Mouse (Mus musculus): ENCODE results near the gene Col4a4. TPM values are rescaled to one million over a fixed set of nuclear protein-coding genes. Genes with fewer than 3 reads are reported as not detected.

The Col4a4 gene
- polyA plus RNA-seq, 1 experiment from 2014 or later = 0.07 TPM

GRCm38 (mm10) chr1:82624934-82625333 is 38.3 kb upstream of the Col4a4 start:
- H3K9ac ChIP-seq (replicated peaks; ENCODE audit: low read length) = no peak overlapping the region
- no peaks in the 10 kb centered on the region for H3K4me1 ChIP-seq (ENCODE audit: control insufficient read depth, insufficient read depth, low read length)
- no peak overlapping the region for H3K4me3 ChIP-seq (replicated peaks; ENCODE audit: low read depth, low read length)
- DNase-seq = no peak
- H3K4me2 ChIP-seq (ENCODE audit: low read length) = no peak overlapping the region
- no peak for ATAC-seq (ENCODE audit: low FRiP score, low TSS enrichment)
- no peak overlapping the region for H3K27ac ChIP-seq (replicated peaks; ENCODE audit: low read depth, low read length)
- H3K9me3 ChIP-seq (ENCODE audit: control insufficient read depth, low read length) = no peaks in the 10 kb centered on the region
- 82% methylated on average over 6 of the region's 6 CpGs for WGBS
- H3K27me3 ChIP-seq (ENCODE audit: control insufficient read depth, insufficient read depth, low read length) = no peaks in the 10 kb centered on the region
- H3K36me3 ChIP-seq (ENCODE audit: control insufficient read depth, insufficient read depth, low read length) = no peaks in the 10 kb centered on the region

- no peak overlapping the region for H3K27ac ChIP-seq (replicated peaks; ENCODE audit: low read depth, low read length)
- H3K27me3 ChIP-seq (ENCODE audit: control insufficient read depth, insufficient read depth, low read length) = no peaks in the 10 kb centered on the region
- ATAC-seq (ENCODE audit: low FRiP score, low TSS enrichment) (no peak), DNase-seq (no peak)
- no peaks in the 10 kb centered on the region for H3K36me3 ChIP-seq (ENCODE audit: control insufficient read depth, insufficient read depth, low read length)
- no peaks in the 10 kb centered on the region for H3K4me1 ChIP-seq (ENCODE audit: control insufficient read depth, insufficient read depth, low read length)
- no peak overlapping the region for H3K4me3 ChIP-seq (replicated peaks; ENCODE audit: low read depth, low read length)
- H3K4me2 ChIP-seq (ENCODE audit: low read length) = no peak overlapping the region
- no peaks in the 10 kb centered on the region for H3K9me3 ChIP-seq (ENCODE audit: control insufficient read depth, low read length)
- H3K9ac ChIP-seq (replicated peaks; ENCODE audit: low read length) = no peak overlapping the region
- 79% methylated on average over 5 of the region's 5 CpGs for WGBS
Observed at GRCm38 (mm10) chr1:82619981-82620380, 33.3 kb upstream of the Col4a4 start.

- DNase-seq (no peak), ATAC-seq (ENCODE audit: low FRiP score, low TSS enrichment) (no peak)
- Histone ChIP-seq H3K36me3 (ENCODE audit: control insufficient read depth, insufficient read depth, low read length) (no peaks in the 10 kb centered on the region), H3K4me1 (ENCODE audit: control insufficient read depth, insufficient read depth, low read length) (no peaks in the 10 kb centered on the region), H3K27me3 (ENCODE audit: control insufficient read depth, insufficient read depth, low read length) (no peaks in the 10 kb centered on the region), H3K4me2 (ENCODE audit: low read length) (no peak overlapping the region), H3K9me3 (ENCODE audit: control insufficient read depth, low read length) (no peaks in the 10 kb centered on the region), H3K4me3 (replicated peaks; ENCODE audit: low read depth, low read length) (no peak overlapping the region), H3K9ac (replicated peaks; ENCODE audit: low read length) (no peak overlapping the region), H3K27ac (replicated peaks; ENCODE audit: low read depth, low read length) (no peak overlapping the region)
- WGBS = 85% methylated on average over 5 of the region's 5 CpGs
Observed at GRCm38 (mm10) chr1:82618592-82618991, 31.9 kb upstream of the Col4a4 start.

GRCm38 (mm10) chr1:82618001-82618400 is 31.4 kb upstream of the Col4a4 start:
- H3K4me2 ChIP-seq (ENCODE audit: low read length) = no peak overlapping the region
- no peak overlapping the region for H3K27ac ChIP-seq (replicated peaks; ENCODE audit: low read depth, low read length)
- H3K4me1 ChIP-seq (ENCODE audit: control insufficient read depth, insufficient read depth, low read length) = no peaks in the 10 kb centered on the region
- H3K36me3 ChIP-seq (ENCODE audit: control insufficient read depth, insufficient read depth, low read length) = no peaks in the 10 kb centered on the region
- H3K4me3 ChIP-seq (replicated peaks; ENCODE audit: low read depth, low read length) = no peak overlapping the region
- ATAC-seq (ENCODE audit: low FRiP score, low TSS enrichment) (no peak), DNase-seq (no peak)
- H3K9me3 ChIP-seq (ENCODE audit: control insufficient read depth, low read length) = no peaks in the 10 kb centered on the region
- H3K9ac ChIP-seq (replicated peaks; ENCODE audit: low read length) = no peak overlapping the region
- H3K27me3 ChIP-seq (ENCODE audit: control insufficient read depth, insufficient read depth, low read length) = no peaks in the 10 kb centered on the region
- WGBS = 78% methylated on average over 5 of the region's 5 CpGs

DNA sequence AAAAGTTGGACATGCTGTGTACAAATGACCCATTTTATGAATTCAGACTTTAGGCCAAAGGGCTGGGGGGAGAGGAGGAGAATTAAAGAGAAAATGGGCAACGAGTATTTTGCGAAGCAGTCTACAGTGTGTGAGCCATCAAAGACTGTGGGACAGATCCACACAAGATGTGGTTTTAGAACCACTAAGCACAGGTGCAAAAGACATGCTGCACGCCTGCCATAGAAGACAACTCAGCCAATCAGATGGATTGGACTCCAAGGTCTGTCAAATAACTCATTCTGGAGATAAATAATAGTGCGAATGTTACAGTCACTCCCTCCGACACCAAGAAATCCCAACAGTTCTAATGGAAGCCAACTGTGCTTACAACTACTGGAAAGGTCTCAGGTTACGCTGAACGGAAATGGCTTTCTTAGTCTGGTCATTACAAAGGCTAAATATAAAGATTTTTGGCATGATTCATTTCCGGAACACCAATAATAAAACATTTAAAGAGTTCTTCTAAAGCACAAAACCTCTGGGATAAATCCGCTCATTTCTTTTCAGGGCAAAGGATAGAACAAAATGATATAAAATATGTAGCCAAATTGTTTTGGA is 25.5 kb upstream of the Col4a4 start:
- Histone ChIP-seq H3K36me3 (ENCODE audit: control insufficient read depth, insufficient read depth, low read length) (no peaks in the 10 kb centered on the region), H3K27me3 (ENCODE audit: control insufficient read depth, insufficient read depth, low read length) (no peaks in the 10 kb centered on the region), H3K4me2 (ENCODE audit: low read length) (no peak overlapping the region), H3K9ac (replicated peaks; ENCODE audit: low read length) (no peak overlapping the region), H3K4me3 (replicated peaks; ENCODE audit: low read depth, low read length) (no peak overlapping the region), H3K4me1 (ENCODE audit: control insufficient read depth, insufficient read depth, low read length) (no peaks in the 10 kb centered on the region), H3K27ac (replicated peaks; ENCODE audit: low read depth, low read length) (no peak overlapping the region), H3K9me3 (ENCODE audit: control insufficient read depth, low read length) (no peaks in the 10 kb centered on the region)
- ATAC-seq (ENCODE audit: low FRiP score, low TSS enrichment) = no peak
- DNase-seq = no peak
- WGBS = 93% methylated on average over 9 of the region's 9 CpGs

GRCm38 (mm10) chr1:82608646-82609262 is 22.1 kb upstream of the Col4a4 start:
- no peaks in the 10 kb centered on the region for H3K9me3 ChIP-seq (ENCODE audit: control insufficient read depth, low read length)
- 79% methylated on average over 9 of the region's 9 CpGs for WGBS
- no peaks in the 10 kb centered on the region for H3K27me3 ChIP-seq (ENCODE audit: control insufficient read depth, insufficient read depth, low read length)
- no peak for ATAC-seq (ENCODE audit: low FRiP score, low TSS enrichment)
- no peak overlapping the region for H3K4me3 ChIP-seq (replicated peaks; ENCODE audit: low read depth, low read length)
- no peak overlapping the region for H3K27ac ChIP-seq (replicated peaks; ENCODE audit: low read depth, low read length)
- DNase-seq = no peak
- H3K4me2 ChIP-seq (ENCODE audit: low read length) = no peak overlapping the region
- no peaks in the 10 kb centered on the region for H3K4me1 ChIP-seq (ENCODE audit: control insufficient read depth, insufficient read depth, low read length)
- no peaks in the 10 kb centered on the region for H3K36me3 ChIP-seq (ENCODE audit: control insufficient read depth, insufficient read depth, low read length)
- no peak overlapping the region for H3K9ac ChIP-seq (replicated peaks; ENCODE audit: low read length)

DNA sequence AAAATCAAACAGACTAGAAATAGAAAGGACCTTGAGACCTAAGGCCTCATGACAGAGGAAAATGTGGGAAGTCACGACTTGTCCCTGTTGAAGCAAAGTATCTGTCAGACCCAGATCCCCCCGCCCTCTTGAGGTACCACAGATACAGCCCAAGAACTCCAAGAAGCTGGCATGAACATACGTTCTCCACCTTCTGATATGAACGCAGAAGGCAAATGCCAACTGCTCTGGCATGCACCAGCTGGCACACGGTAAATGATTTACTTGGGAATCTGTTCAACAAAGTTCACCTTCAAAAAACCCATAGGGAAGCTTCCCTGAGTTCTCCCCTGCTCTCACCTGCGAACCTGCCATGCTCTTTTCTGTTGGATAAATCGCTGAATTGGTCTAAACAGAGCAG is 19.2 kb upstream of the Col4a4 start:
- Histone ChIP-seq H3K9ac (replicated peaks; ENCODE audit: low read length) (no peak overlapping the region), H3K9me3 (ENCODE audit: control insufficient read depth, low read length) (no peaks in the 10 kb centered on the region), H3K4me2 (ENCODE audit: low read length) (no peak overlapping the region), H3K36me3 (ENCODE audit: control insufficient read depth, insufficient read depth, low read length) (no peaks in the 10 kb centered on the region), H3K27me3 (ENCODE audit: control insufficient read depth, insufficient read depth, low read length) (no peaks in the 10 kb centered on the region), H3K4me3 (replicated peaks; ENCODE audit: low read depth, low read length) (no peak overlapping the region), H3K4me1 (ENCODE audit: control insufficient read depth, insufficient read depth, low read length) (no peaks in the 10 kb centered on the region), H3K27ac (replicated peaks; ENCODE audit: low read depth, low read length) (no peak overlapping the region)
- ATAC-seq (ENCODE audit: low FRiP score, low TSS enrichment) (no peak), DNase-seq (no peak)
- WGBS = 94% methylated on average over 7 of the region's 7 CpGs

DNA sequence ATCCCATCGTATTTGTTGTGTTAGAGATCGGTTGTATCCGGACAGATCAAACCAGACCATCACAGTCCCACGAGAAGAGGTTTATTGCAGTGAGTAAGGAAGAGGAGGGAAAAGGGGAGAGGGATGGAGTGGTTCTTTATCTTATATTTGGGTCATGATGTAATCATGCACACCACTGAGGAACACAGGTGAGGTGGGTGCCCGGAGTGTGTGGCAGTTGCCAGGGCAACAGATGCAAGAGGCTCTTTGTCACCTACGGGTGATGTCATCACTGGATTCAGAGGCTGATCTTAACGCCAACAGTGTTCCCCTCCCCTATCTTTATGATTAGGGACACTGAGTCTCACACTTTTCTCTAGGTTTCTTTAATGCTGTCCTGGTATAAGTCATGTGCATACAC is 18.7 kb upstream of the Col4a4 start:
- no peaks in the 10 kb centered on the region for H3K4me1 ChIP-seq (ENCODE audit: control insufficient read depth, insufficient read depth, low read length)
- 85% methylated on average over 7 of the region's 7 CpGs for WGBS
- no peak overlapping the region for H3K4me3 ChIP-seq (replicated peaks; ENCODE audit: low read depth, low read length)
- no peaks in the 10 kb centered on the region for H3K36me3 ChIP-seq (ENCODE audit: control insufficient read depth, insufficient read depth, low read length)
- no peak overlapping the region for H3K27ac ChIP-seq (replicated peaks; ENCODE audit: low read depth, low read length)
- no peak overlapping the region for H3K4me2 ChIP-seq (ENCODE audit: low read length)
- no peaks in the 10 kb centered on the region for H3K27me3 ChIP-seq (ENCODE audit: control insufficient read depth, insufficient read depth, low read length)
- H3K9ac ChIP-seq (replicated peaks; ENCODE audit: low read length) = no peak overlapping the region
- ATAC-seq (ENCODE audit: low FRiP score, low TSS enrichment) (no peak), DNase-seq (no peak)
- H3K9me3 ChIP-seq (ENCODE audit: control insufficient read depth, low read length) = no peaks in the 10 kb centered on the region

- WGBS = 74% methylated on average over 7 of the region's 7 CpGs
- no peak overlapping the region for H3K27ac ChIP-seq (replicated peaks; ENCODE audit: low read depth, low read length)
- no peaks in the 10 kb centered on the region for H3K27me3 ChIP-seq (ENCODE audit: control insufficient read depth, insufficient read depth, low read length)
- no peak overlapping the region for H3K9ac ChIP-seq (replicated peaks; ENCODE audit: low read length)
- ATAC-seq (ENCODE audit: low FRiP score, low TSS enrichment) (no peak), DNase-seq (no peak)
- no peaks in the 10 kb centered on the region for H3K4me1 ChIP-seq (ENCODE audit: control insufficient read depth, insufficient read depth, low read length)
- no peak overlapping the region for H3K4me3 ChIP-seq (replicated peaks; ENCODE audit: low read depth, low read length)
- no peaks in the 10 kb centered on the region for H3K9me3 ChIP-seq (ENCODE audit: control insufficient read depth, low read length)
- no peak overlapping the region for H3K4me2 ChIP-seq (ENCODE audit: low read length)
- no peaks in the 10 kb centered on the region for H3K36me3 ChIP-seq (ENCODE audit: control insufficient read depth, insufficient read depth, low read length)
Observed at GRCm38 (mm10) chr1:82603198-82603950, 16.7 kb upstream of the Col4a4 start.

Data from midbrain, embryonic 14.5 days (tissue).